Mouse (Mus musculus) erythroid progenitor cell, adult 5-6 weeks (primary cell): ENCODE data around the gene Dlat. TPM values are rescaled to one million over a fixed set of nuclear protein-coding genes. Genes with fewer than 3 reads are reported as not detected.

Experiments used
- ATAC-seq: replicated peaks from 2 replicates; pipeline ENCODE4 v1.8.0; 2016; ENCODE audit warnings: moderate number of reproducible peaks, mild to moderate bottlenecking, moderate TSS enrichment, inconsistent platforms; ENCODE audit not compliant: poor library complexity, low FRiP score, severe bottlenecking
- total RNA-seq, 2 experiments: library from RNA; stranded (forward) in 1 of 2; stranded (reverse) in 1 of 2; fragments of 150-400 nt in 1 of 2; fragments of 186-747, 209-891 nt in 1 of 2; gene quantifications; 2 replicates each; pipeline versions ENCODE4 v1.2.3 to v1.2.4; 2015 to 2017; ENCODE audit warnings: low replicate concordance in 2 of 2

Dlat gene
- total RNA-seq (2015; ENCODE audit: low replicate concordance) (8.0 and 12.3 TPM in 2 replicates), total RNA-seq (2017; ENCODE audit: low replicate concordance) (6.9 and 15.3 TPM in 2 replicates)

DNA sequence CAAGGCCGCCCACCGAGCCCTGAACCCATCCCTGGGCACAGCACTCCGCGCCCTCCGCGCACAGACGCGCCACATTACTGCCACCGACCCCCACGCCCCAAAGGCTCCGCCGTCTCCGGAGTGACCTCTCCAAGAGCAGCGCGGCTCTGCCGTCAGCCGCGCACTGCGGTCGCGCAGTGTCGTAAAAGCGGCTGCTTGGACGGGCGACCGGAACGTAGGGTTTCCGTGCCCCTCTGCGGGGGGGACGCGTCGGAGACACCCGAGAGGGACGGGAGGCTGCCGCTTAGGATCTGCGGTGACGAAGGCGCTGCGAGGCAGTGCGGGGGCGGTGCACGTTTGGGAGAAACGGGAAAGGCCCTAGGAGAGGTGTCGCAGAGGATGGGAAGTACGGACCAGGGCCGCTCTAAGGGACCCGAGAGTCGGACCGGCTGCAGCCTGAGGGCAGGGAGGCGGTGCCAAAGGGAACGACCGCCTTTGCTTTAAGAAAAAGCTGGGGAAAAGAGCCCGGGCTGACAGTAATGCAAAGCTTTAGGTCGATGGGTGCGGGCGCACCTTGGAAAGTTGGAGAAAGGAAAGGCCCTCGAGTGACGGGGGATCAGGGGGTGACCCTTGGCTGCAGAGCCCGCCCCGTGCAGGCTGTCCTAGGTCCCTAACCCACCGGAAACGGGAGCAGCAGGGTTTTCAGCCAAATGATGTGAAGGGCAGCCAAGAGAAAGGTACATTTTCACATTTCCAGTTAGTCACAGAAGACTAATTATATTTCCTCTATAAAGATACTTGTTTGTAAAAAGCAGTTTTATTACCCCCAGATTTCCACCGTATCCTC is at the start of gene Dlat:
Gene Dlat, minus strand, starts transcription at position 389 of the 826 bp plus-strand sequence.
- ATAC-seq, result peak; percentile 88

DNA sequence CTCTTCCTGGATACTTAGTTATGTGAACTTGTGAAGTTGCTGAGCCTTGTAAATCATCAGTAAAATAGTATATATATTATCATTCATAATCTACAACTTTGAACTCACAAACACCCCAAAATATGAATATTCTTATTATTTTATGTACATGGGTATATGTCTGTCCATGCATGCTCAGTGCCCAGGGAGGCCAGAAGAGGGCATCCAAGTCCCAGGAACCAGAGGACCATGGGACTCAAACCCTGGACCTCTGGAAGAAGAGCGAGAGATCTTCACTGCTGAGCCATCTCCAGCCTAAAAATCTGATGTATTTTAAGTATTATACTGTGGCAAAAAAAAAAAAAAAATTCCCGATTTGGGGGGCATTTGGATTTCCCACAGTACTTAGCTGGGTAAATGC is 49.5 kb upstream of the Dlat start:
- no peak for ATAC-seq

DNA sequence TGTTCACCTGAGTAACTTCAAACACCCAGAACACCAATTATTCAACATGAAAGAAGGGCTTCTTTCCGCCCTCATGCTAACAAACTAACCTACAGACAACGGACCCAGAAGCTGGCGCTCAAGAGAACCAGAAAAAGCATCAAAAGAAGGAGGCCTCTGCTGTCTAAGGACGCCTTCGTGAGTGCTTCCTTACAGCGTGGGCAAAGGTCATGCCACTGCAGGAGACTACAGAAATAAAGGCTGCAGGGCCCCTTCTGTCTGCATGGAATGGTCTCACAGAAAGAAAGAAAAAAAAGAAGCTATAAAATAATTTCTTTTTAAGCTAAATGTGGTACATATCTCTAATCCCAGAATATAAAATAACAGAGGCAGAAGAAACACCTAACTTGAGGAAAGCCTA is 45.3 kb upstream of the Dlat start:
- no peak for ATAC-seq

DNA sequence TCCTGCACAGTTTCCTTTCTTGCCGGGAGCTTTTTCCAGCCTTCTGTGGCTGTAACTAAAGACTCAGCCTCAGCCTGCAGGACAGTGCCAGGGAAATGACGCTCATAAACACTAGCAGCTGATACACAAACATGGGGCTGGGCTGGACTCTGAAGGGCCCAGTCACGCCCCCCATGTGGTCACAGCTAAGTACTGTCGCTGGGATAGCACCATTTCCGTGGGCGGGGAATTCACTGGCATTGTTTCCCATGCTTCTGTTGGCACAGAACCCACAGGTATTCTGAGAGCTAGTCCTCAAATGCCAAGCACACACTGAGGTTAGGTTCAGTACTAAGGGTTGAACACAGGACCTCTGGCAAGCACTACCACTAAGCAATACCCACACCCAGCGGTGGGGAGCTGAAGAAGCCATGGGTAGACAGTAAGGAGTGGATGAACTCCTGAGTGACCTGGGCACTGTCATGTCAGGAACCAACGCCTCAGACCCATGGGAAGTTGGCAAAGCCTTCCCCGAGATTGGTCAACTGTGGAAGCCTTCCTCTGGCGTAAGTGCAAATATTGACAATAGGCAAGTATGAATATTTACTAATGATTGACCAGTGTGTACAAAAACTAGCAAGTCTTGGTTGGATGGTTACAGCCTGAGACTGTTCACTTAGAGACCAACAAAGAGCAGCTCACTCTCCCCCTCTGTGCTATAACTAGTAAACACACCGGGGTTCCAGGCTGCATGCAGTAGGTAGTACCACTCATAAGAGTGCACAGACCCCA is 41.5 kb upstream of the Dlat start:
- ATAC-seq, result no peak

DNA sequence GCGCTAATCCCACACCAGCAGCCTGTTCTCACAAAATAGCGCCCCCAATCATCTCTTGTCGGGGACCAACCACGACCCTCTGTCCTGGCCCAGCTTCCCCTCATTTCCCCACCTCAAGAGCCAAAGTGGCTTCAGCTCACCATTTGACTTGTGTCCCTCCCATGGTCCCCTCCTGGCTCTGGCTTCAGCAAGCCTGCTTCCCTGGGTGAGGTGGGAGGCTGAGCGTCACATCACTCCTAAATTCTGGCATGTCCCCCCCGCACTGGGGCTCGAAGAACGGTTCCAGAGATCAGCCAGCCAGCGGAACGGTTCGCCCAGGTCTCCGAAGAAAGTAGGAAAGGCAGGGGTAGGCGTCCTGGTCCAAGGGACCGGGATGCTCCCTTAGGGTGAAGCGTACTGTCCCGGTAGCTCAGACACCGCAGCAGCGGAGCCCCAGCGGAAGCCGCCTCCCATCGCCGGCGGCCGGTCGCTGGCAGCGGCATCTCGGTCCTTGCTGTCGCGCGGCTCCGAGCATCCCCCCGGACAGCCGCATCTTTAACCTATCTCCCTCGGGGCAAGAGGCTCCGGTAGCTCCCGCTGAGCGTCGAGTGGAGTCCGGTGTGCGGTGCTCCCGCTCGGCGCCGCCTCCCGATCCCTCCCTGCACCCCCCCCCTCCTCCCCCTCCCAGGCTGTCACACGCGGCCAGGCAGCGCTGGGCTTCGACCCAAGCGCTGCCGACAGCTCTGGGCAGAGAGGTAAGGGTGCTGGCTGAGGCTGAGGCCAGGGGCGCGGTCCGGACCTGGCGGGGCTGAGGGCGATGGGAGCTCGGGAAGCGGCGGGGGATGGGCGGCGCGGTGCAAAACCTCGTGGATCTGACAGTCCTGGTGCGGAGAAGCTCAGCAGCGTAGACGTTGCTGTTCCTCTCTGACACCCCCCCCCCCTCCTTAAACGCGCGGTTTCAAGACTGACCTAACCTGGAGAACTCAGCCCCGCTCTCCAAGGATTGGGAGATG is 39.1 kb upstream of the Dlat start:
- no peak for ATAC-seq

DNA sequence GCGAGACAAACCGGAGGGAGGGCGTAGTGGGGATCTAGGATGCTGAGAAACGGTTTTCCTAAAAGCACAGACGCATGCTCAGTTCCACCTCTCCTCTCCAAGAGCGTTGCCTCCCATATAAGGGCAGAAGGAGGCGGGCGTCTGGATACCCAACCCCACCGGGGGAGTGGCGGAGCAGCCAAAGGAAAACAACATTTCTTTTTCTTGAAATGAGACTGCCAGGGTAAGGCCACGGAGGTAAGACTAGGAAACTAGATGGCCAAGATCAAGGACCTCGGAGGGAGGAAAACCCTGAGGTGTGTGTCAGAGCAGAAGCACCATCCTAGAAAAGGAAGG is 38.1 kb upstream of the Dlat start:
- no peak for ATAC-seq

DNA sequence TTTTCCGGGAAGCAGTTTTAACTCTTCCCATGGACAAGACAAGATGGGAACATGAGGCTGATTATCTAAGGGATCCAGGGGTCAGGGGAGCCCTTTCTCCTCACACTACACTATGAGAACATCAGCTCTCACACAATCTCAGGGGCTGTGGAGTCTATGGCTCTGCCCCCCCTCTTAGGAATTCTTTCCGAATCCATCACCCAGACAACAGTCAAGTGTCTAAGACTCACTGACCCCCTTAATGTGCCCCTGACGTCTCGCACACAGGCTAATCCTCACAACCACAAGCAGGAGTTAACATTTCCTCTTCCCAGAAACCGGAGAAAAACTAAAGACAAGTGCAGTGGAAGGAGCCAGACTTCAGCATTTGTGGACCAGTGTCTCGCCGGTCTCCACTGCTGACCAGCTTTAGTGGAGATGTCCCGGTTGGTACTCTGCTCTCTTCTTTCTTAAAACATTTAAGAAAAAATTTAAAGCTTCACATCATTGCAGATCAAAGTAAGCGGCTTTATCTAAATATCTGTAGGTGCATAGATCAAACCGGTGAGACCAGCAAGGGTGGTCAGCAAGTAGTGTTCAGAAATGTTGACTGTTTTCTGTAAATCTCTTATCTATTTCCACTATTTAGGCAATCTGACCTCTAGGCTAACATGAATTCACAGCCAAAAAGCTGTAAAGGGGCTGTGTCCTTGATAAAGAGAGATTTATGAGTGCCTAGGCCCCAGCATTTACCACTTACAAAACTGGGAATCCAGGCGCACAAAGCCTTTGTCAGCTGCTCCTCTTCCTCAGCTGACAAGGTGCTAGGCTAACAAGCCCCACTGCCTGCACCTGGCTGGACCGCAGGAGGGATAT is 37.5 kb upstream of the Dlat start:
- 0 out of 2 replicates have a peak, but pooled peaks have one; percentile 16 for ATAC-seq

DNA sequence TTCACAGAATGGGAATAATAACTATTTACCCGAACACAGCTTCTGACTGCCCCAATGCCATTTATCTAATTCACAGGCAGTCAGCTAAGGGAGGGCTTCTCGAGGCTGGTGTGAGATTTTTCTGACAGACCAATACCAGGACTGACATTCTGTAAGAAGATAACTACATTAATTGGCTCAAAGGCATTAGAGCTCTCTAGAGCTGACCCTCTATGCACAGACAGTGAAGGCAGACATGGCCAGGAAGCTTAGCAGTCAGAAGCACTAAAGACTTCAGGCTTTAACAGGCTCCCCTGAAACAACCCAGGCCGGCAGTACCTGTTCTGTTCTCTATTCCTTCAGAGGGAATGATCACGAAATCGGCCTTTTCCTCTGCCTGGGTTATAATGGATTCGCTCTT is 35.6 kb upstream of the Dlat start:
- no peak for ATAC-seq

DNA sequence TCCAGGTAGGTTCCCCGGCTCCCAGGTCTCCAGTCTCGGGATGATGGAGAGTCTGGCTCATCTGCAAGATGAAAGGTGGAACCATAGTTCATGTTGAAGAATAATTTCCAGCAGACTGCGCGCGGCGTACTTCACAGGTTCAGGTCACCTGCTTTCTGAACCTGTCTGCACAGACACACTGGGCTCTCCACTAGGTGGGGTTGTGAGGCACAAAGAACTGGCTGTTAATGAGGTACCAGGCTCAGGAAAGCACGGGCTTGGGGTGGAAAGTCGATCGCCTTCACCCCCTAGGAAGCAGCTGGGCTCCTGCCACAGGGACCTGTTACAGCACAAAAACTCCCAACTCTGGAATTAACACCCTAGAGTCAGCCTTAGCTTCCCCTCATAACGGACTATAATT is 34.1 kb upstream of the Dlat start:
- no peak for ATAC-seq

DNA sequence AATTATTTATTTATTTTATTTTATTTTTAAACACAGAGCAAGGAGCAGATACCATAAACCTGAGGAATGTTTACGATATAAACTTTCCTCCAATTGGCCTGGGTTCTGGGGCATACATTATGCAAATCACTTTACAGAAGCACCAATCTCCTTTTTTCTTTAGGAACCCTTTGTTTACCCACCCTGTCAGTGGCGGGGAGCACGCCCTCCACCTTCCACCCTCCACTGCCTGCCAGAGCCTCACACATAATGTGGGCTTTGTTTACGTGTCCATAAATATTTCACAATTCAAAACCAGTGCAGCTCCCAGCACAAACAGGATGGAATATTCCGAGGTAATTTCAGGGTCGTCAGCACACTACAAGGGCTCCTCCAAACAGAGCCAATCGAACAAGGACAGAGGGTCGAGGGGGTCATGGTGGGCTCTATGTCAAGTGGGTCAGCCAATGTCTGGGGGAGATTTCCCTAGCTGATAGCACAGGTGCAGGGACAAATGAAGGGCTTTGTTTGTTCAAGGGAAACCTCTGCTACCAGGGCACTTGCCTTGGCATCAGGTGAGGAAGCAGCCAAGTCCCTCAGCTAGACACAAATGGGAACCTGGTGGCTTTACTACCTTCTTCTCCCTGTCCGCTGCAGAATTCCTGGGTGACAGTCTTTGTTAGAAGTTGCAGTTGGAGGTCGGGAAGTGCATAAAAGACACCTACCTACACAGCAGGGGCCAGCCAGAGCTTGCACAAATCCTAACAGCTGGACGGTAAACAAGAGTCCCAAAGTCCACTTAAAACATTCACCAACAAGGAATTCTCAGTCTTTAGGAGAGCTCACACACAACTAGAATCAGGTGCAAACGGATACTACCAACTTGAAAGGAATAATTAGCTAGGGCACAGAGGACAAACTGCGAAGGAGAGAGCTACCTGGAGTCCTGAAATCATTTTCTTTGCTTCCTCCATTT is 33.3 kb upstream of the Dlat start:
- ATAC-seq, result no peak

DNA sequence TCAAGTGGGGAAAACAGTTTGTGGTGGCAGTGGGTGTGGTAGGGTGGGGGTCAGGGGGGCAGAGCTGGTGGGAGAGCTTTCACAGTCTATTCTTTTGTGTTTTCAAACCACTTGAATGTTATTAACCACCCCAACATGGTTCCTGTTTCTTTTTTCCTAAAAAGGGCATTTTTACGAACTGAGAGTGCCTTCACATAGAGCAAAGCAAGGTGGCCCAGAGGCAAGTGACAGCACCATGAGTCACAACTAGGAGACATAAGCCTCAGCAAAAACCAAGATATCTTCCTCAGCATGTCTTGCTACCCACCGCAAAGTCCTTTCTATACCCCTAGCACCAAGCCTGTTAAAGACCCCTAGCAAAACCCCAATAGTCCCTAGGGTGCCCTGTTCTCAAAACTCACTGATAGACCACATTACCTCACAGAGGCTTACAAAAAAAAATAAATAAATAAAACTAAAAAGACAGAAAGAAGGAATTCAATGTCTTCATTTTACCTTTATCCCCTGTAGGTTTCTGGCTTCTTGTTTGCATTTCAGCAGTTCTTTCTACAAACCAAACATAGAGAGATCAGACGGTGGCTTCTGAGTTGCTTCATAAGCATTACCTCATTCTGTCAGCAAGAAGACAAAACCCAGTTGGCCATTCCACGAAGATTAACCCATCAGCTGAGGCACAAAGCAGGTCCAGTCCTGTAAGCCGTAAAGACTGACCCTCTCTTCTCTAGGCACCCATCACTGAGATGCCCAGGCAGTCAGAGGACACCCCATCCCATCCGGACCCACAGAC is 27.5 kb upstream of the Dlat start:
- no peak for ATAC-seq

DNA sequence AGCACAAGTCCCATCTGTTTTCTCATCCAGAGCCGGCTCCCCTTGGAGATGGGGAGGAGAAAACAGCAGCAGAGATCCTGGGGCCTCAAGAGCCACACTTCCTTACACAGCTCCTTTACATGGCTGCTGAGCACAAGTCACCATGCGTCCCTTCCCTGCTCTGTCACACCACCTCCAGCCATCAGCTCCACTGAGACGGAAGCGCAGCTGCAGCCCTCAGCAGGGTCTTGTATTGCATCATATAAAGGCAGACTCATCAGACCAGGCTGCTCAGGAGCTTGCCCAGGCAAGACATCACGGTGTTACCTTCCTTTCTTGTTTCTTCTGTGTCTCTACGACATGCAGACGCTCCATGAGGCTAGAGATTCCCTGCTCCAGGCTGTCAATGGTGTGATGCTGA is 22.1 kb upstream of the Dlat start:
- ATAC-seq, result no peak

DNA sequence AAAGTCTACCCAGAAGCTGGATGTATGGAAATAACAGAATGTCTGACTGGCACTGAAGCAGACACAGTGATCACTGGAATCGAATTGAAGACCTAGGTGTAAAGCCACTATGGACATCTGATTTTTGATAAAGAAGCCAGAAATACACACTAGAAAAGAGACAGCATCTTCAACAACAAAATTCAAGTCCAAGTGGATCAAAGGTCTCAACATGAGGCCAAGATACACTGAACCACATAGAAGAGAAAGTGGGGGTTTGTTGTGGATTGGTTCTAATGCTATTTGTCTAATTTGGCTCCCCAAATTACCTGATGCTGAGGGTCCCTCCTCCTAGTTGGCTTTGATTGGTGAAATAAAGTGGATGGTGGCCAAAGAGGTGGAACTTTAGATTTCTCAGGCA is 19.8 kb upstream of the Dlat start:
- ATAC-seq, result no peak

DNA sequence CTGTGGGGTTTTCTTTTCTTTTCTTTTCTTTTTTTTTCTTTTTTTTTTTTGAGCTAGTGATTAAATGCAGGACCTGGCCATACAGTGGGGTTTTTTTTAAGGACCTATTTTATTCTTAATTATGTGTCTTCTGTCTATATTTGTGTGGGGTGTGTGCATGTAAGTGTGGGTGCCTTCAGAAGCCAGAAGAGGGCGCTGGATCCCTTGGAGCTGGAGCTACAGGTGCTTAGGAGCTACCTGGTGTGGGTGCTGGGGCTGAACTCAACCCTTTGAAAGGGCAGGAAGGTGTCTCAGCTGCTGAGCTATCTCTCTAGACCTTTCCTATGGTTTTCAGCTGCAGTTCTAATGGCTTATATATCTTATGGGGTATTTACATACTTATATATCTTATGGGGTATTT is 15.2 kb upstream of the Dlat start:
- no peak for ATAC-seq

DNA sequence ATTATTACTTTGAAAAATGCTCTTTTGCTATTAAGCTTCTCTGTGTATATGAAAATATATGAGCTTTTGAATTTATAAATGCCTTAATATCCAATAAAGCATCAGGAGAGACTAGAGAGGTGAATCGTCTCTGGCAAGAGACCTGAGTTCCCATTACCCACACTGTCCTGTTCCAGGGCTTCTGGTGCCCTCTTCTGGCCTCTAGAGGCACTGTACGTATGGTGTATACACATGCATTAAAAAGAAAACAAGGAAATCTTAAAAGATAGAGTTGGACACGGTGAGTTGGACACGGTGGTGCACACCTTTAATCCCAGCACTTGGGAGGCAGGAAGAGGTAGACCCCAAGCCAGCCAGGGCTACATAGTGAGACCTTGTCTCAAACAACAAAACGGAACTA is 11.1 kb upstream of the Dlat start:
- ATAC-seq, result peak; percentile 79

DNA sequence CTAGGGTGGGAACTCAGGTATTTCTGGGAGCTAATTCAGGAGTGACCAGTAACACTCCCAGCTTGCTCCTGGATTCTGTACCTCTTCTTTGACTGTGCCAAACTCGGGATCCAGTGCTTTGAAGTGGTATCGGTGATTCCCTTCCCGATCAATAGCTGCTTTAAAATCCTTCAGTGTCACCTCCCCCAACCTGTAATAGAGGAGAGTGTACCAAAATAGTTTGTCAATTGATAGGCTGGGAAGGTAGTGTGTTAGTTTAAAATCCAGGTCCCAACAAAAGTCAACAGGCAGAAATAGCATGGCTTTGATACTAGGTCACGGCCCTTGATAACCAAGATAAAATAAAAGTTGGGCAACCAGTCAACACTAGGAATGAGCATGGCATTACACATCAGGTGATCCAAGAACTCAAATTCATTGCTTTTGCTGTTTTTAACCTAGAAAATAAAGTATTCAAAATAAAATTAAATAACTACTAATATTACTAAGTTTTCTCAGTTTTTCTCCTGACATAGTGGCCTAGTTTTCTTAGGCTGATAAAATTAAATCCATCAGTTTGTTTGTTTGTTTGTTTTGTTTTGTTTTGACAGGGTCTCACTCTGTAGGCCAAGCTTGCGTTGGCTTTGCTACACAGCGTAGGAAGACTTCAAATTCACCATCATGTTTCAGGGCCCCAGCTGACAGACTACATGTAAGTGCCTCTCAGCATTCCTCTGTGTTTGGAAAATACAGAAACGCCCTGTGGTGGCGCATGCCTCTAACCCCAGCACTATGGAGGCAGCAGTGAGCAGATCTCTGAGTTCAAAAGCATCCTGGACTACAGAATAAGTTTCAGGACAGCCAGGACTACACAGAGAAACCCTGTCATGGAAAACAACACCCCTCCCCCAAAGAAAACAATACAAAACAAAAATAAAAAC is 8.3 kb upstream of the Dlat start:
- ATAC-seq, result no peak
